Mouse (Mus musculus) heart, postnatal 4 days (tissue): ENCODE results near the gene Acox3. TPM values are rescaled to one million over a fixed set of nuclear protein-coding genes. Genes with fewer than 3 reads are reported as not detected.

Source experiments
- DNase-seq: peaks from one replicate; pipeline ENCODE4 v3.0.0; 2021
- total RNA-seq, 2 experiments: library from RNA; stranded (reverse); gene quantifications; 2 replicates each; pipeline ENCODE4 v1.2.3; 2021

The Acox3 gene
- 10 to 100 TPM; 20.8 to 23.6 TPM for total RNA-seq

DNA sequence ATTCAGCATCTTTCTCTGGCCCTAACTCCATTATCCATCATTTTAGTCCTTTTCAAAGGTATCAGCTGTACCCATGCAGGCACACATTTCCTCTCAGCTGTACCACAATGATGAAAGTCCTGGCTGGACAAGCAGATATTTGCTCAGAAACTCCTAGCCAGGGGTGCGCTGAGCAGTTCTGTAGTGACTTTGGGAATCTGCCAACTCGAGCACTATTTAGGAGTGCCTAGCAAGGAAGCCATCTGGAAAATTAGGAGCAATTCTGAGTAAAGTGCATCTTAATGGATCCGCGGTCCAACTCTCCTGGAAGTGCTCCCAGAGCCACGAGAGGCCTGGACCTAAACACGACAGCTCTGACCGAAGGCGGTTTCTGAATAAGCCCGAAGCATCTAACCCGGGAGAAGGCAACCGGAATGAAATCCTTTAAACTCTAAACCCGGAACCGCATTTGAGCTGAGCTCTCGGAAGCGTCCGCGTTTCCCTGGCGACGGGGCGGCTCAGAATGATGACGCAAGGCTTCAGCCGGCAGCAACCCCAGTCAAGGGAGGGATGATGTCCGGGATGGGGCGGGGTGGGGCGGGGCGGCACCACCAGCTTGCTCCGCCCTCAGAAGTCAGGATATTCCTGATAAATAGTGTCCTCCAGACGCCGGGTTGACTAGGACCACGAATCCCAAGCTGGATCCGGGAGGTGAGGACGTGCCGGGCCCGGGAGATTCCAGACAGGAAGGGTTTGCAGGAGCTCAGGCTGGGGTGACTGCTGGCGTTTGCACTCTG is at the start of gene Acox3:
TSS of gene Acox3 (plus strand) at position 596 of the 776 bp plus-strand sequence.
- DNase-seq, result peak; percentile 95

DNA sequence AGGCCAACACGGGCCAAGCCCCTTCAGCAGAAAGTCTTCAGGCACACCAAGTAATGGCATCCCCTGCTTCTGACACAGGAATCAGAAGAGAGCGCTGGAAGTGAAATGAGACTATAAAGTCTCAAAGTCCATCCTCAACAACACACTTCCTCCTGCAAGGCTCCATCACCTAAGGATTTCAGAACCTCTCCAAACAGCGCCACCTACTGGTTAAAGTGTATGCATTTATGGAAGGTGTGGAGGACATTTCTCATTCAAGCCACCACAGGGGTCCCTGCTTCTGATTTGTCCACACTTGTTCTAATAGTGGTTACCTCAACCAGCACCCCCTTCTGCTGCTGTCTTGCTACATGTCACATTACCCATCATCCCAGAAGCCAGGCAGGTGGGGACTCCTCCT is 46.6 kb upstream of the Acox3 start:
- DNase-seq, result no peak

DNA sequence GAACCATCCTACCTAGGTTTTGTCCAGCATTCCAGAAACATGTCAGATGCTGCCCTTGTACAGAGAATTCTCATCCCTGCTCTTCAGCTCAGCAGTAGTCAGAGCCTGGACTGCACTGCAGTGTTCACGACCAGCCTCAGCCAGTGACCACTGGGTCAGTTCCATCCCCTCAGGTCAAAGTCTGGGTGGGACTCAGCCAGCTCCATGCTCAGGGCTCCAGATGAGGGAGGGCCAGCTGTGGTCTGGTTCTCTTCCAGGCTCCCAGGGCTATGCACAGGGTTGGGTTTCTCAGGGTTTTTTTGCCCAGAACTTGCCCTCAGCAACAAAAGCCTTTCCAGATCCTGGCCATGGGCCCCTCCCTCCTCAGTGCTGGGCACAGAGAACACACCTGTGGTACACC is 45.4 kb upstream of the Acox3 start:
- no peak for DNase-seq

DNA sequence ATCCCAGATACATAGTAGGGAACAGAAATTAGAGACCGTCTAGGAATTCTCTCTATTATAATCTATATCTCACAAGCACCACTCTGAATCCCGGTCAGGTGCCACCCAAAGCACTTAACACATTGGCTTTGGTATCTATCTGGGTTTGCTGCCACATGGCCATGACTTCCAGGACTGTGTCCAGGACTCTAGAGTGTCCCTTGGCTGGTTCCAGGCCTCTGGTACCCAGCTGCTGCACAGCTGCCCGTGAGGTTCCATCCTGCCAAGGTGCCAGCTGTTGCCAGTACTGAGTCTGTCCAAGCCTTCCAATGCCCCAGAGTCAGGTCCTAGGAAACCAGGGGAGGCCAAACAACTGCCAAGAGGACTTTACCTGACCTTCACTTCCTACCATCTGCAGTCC is 44.8 kb upstream of the Acox3 start:
- DNase-seq, result no peak

DNA sequence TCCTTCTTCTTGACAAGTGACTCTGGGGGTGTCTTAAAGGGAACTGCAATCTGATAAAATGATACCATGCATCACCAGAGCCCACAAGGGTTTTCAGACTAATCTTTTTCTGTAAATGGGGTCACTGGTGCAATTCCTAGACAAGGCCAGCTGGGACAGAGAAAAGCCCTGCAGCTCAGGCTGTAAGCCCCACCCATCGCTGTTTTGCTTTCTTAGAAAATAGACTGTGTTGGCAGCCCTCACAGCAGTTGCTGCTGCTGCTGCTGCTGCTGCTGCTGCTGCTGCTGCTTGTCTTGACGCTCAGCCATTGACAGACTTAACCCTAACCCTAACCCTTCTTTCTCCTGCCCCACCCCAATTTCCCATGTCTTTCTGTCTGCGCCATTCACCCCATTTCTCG is 43.3 kb upstream of the Acox3 start:
- DNase-seq, result no peak

DNA sequence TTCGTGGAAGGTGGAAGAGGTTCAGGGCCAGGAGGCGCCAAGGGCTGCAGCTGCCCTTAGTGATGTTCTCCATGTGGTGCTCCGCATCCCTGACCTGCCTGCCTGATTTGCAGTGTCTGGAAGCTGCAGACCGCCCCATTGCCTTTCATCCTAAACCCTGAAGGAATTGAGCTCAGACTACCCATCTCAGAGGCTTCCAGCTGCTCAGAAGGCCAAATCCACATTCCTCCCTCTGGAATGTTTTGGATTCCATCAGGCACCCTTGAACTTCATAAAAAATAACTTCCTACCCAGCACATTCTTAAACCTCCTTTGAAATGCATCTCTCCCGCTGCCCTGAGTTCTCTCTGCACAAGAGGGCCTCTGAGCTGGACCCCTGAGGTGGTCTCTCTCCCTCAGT is 42.3 kb upstream of the Acox3 start:
- DNase-seq, result no peak

DNA sequence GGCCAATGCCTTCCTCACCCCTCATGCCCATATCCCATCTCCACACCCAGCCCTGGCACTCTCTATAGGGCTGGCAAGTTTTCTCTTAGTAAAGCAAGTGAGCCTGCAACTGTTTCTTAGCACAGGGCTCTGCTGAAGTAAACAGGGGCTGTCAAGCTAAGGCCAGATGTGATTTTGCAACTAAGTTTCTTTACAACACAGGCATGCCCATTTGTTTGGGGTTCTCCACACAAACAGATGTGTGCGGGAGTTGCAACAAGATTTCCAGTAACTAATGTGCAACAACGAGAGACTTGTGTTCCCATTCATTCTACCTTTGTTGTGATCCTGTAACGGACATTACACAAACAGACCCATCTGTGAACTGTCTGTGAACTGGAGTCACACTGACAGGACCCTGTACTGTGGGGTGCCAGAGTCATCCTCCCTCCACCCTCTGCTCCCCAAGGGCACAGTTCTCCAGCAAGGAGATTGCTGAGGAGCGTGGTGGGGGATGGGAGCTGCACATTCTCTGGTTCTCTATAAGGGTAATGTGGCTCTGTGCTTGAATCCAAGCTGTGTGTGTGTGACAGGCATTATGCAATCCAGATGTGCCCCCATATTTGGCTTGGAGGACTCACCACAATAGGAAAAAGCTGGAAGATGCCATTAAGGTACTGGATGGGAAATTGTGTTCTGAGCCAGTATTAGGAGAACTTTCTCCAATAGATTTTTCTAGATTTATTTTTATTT is 41.6 kb upstream of the Acox3 start:
- no peak for DNase-seq

DNA sequence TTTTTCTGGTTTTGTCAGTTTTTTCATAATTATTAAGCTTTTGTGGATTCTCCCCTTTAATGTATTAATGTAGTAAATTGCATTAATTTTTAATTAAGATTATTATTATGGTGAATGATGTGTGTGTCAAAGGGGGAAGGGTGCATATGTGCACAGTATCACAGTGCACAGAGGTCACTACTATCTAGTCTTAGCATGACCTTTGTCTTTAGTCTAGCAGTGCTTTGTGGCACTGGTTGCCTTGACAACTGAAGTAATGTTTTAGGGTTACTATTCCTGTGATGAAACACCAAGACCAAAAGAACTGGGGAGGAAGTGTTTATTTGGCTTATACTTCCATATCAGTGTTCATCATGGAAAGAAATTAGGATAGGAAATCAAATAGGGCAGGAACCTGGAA is 36.7 kb upstream of the Acox3 start:
- no peak for DNase-seq

DNA sequence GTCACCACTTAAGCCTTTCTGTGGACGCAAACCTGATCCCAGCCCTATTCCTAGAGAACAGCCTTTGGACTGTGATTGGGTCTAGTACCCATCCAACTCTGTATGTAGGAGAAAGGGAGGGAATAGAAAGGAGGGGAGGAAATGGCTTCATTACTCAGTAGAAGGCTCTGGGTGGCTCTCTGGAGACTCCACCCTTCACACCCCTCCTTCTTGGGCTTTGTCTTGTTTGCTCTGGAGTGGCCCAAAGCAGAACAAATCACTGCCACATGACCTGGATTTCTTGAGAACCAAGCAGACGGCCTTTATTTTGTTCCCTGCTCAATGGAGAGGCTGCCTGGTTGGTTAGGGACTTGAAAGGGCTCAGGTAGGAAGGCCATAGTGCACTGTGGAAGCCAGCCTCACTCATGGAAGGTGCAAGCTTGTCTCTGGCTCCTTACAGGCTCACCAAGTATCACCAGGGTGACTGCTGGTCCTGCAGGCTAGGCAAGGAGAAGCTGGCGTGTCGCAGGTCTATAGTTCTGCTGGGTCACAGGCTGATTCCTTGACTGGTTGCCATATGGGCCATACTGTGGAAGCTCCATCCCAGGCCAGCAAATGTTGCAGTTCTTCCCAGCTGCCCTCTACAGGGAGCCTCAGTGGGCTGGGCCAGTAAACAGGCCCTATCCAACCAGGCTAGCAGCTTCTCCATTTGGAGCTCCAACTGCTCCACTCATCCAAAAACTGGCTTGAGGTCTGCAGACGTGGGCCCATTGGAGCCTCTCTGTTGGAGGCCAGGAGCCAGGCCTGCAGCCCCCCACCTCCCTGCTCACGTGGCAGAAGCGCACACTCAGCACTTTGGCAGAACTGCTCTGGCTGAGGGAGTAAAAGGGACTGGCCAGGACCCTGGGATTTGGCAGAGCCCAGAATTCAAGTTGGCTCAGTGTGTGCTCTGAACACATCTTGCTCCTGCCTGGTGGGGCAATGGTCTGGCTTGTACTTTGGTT is 30.7 kb upstream of the Acox3 start:
- no peak for DNase-seq

DNA sequence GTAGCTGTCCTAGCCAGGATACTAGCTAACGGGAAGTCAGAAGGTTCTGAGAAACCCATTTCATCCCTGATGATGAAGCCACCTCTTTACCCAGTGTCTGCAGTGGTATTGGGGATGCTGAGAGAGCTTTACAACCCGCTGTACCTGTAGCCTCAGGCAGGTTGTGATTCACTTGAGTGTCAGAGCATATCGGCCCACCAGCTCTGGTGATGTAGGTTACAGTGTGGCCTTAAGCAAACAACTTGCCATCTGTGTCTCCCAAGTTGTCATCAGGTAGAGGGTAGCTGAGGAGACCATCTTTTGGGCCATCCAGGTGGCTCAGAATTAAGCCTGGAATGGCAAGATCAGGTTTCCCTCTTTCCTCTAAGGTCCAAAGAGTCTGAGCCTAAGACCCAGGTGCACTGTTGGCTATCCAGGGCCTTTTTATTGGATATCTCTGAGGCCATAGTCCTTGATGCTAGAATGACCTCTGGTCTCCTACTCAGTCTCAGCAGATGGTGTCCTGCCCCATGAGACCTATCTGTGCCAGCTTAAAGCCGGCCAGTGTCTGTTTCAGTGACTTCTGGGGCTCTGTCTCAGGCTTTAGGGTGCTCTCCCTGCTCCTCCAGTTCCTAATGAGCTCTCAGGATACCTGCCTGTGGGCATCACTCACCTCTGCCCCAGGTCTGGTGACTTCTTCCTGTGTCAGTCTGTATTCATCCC is 29.9 kb upstream of the Acox3 start:
- no peak for DNase-seq

DNA sequence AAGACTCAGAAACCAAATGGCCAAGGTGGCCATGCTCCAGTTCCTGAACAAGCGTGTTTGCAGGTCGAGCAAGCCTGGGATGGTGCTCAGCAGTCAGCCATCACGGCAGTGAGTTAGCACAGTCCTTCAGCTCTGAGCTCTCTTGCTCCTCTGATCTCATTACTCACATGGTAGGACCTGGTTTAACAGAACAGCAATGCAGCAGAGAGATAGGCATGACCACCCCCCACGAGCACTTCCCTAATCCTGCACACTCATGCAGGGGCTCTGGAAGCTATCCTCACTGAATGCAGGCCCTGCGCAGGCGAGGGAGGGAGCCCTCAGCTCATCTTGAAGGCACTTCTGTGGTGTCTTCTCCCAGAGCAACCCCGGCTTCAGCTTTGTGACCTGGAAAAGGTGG is 26.4 kb upstream of the Acox3 start:
- no peak for DNase-seq

DNA sequence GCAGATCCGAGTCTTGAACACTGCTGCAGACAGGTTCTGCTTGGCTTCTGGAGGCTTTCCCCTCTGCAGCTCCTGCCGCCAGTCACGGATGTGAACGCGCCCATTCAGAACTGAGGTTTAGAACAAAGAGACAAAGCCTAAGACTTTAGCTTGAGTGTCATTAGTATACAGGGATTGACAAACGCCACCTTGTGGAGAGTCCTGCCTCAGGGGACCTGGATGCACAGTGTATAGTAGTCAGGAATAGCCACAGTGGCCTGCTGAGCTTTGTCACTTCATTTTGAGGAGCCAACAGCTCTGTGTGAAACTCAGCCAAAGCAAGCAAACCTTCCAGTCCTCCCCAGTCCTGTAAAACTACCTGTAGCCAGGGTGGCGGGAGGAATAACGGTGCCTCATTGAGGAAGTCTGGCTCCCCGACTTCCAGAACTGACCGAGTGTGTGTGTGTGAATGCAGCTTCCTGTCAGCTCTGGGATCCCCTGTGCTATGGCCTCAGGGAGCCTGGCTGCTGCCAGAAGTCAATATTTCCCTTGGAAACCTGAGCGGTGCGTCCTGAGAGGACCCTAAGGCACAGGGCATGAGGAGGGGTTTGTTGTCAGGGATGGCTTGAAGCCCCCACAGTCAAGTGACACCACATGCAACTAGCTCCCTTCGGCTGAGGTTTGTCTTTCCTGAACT is 24.8 kb upstream of the Acox3 start:
- peak; percentile 37 for DNase-seq

DNA sequence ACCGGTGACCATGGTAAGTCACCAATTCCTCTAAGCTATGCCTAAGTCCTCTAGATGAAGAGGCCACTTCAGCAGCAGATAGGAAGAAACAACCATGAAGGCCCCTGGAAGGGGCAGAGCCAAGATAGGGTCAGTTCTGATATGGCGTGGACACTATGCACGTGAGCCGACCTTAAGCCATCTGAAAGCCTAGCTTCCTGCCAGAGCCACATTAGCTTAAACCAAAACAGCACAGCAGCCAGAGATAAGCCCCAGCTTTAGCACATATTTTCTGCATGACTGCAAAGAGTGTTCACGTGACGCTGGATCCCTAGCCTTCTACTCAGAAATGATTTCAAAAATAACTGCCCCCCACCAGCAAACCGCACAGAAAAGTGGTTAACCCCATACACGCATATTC is 23.4 kb upstream of the Acox3 start:
- DNase-seq, result peak; percentile 50

DNA sequence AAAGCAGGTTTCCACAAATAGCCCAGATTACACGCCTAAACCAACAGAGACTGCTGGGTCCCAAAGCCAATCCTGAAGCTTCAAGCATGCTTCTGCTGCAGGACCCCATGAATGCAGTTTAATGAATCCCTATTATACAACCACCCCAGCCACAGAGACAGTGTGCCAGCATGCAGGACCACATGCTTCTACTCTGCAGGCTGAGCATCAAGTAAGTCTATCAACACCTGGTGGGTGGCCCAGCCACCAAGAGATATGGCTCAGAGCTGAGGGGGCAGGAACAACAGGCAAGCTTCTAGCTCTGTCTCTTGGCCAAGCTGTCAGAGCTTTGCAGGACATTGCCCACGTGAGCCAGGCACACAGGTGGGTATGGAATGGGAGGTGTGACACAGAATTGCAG is 20.2 kb upstream of the Acox3 start:
- DNase-seq, result no peak

DNA sequence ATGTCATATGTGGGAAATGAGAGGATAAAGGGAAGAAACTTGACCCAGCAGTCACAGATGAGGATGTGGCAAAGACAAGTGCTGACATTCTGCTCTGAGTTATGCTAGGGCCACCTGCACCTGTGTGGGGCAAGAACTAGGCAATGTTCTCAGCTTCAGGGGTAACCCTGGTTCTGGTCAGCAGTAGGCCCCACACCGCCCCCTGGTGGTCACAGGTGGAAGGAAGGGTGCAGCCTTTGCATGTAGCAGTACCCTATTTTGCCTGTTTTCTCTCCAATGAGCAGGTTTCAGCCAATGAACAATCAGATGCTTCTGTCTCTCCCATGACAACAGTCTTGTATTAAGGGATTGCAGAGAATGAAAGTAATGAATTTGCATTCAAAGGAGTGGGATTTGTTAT is 19.4 kb upstream of the Acox3 start:
- DNase-seq, result peak; percentile 87

DNA sequence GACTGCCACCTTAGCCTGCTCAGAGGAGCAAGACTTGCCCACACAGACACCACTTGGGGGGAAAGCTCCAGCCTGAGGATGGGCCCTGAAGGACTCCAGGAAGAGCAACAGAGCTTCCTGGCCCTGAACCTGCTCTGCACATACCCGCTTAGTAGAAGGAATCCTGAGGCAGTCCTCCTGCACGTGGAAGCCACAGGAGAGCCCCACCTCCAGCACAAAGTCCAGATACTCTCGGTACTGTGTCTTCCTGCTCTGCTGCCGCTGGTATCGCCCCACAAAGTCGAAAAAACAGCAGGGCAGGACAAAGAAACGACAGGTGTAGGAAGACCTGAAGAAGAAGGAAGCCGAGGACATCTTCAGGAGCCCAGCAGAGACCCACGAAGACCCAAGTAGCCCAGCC is 17.6 kb upstream of the Acox3 start:
- DNase-seq, result no peak

DNA sequence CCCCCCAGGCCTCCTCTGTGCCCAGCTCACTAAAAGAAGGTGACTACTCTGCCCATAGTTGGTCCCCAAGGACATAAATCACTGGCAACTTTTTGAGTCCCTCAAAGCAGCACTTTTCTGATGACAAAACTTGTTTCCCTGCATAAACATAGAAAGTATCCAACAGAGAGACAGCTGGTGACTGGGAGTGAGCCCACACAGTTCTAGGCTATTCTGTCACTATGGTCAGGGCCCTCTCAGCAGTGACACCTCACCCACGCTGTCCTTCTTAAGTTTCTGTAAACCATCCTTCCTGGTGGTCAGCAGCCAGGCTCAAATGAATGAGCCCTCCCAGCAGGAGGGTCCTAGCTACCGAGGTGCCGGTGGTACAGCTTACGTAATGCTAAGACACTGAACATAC is 16.2 kb upstream of the Acox3 start:
- DNase-seq, result no peak

DNA sequence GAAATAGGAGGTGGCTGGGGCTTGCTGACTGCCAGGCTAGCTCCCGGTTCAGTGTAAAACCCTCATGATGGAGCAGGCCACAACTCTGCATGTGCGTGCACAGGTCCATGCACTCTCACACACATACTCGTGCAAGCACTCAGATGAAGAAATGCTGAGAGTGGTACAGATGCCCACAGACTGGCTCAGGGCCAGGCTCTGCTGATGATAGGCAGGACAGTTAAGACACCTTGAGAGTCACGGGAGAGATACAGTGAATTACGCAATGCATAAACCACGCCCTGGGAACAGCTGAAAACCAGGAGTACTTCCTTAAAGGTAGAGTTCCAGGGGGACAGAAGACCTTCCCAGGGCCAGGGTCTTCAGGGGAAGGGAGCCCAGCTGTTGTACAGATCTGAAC is 11.3 kb upstream of the Acox3 start:
- no peak for DNase-seq

DNA sequence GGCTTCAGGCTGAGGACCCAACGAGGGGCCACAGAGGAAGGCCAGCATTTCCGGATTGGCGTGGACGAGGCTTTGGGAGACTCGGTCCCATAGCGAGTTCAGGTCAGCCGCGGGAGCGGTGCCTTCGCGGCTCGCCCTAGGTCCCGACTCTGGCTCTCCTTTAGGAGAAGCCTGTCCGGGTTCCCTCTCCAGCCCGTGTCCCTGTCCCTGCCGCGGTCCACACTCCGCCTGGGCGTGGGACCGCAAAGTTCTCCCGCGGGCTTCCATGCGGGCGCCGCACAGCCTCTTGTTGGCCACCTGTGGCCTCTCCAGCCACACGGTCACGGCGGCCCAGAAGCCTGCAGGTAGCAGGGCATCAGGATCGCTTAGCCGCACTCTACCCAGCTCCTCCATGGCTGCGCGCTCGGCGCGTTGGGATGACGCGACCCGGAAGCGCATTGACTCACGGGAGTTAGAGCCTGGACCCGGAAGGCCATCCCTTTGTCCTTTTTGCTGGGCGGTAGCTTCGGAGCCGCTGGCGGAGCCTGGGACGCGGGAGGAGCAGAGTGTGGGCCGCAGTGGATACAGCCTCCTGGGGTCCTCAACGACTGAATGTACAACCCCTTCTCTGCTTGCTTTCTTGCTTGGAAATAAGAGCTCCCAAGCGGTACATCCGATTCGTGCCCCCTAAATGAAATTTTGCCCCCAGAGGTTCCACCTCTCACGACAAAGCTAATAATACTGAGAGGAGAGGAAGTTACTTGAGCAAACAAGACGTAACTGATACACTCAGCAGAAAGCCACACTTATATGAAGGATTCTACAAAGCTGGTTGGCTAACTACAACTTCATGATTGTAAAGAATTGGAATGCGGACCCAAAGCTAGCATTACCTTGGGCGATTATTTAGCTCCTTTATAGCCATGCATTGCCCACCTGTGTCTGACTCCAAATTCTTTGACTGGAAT is 7.9 kb upstream of the Acox3 start, which contains the start of gene Trmt44:
TSS of gene Trmt44 (minus strand) at position 418 of the 947 bp plus-strand sequence.
- DNase-seq, result peak; percentile 93

DNA sequence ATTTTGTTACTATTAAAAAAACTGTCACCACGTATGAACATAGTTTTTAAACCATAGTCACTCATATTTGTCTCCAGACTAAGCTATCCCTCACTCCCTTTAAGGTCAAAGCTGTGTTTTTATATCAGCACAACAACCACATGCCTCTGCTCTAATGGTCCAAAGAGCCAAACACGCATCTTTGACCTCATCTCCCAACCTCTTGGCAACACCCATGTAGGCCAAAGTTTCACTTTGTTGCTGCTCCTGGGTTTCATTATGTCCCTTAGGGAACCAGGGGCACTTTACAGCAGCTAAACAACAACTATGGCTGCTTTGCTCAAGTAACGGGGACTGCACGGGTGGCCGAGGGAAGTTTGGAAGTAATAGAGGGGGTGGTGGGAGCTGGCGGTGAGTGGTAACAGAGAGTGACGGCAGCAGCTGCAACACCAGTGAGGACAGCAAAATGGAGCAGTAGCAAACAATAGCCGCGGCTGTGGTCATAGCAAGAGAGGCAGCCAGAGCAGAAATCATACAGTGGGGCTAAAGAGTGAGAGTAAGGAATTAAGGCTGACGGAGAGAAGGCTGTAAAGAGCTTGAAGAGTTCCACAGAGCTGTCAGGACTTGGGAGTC is 6.3 kb upstream of the Acox3 start:
- DNase-seq, result no peak
